Mouse (Mus musculus): ENCODE data around the gene Antxr1.

Antxr1 gene

GRCm38 (mm10) chr6:87250701-87251100, 84.9 kb downstream of the Antxr1 start:
- DNase-seq (ENCODE audit: low read depth, low spot score): no peak

- no peak for DNase-seq (ENCODE audit: low read depth, low spot score)
Observed at GRCm38 (mm10) chr6:87248226-87248834, 87.3 kb downstream of the Antxr1 start.

DNA sequence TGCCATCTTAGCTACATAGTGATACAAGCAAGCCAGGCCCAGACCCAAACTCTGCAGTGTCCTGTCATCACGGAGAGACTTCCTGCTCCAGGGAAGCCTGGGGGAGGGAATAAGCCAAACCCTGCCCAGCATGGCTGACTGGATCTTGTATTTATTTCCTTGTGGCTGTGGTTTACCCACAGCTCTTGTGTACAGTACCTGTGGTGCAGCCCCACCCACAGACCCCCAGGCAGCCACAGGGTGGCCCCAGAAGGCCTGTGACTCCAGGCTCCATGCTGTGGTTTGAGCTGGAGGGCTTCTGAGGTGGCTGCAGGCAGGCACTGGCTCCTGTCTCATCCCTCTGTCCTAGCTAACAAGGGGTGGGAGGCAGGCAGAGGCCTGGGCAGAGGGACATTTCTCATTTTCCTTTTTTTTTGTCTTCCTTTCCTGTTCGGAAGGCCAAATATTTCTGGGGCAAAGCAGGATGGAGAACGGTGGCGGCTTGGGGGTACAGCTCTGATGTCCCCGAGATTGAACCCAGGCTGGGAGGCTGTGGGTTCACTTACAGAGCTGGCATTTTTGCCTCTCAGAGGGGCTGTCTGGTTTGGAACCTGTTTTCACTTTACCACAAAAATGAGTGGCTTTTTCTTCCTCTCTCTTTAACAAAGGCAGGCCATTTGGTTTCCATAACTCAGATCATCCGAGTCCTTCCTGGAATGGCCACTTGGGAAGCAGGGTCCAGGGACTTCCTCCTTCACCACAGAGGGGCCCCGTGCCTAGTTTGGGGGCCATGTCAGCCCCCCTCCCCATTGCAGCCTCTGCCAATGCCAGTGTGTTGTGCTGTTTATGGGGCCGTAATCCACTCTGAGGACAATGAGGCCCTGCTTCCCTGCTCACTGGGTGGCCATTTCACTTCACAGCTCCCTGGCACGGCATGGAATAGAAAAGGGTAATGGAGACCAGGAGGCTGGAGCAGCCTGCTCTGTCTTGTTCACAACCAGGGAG, 91.2 kb downstream of the Antxr1 start:
- DNase-seq (ENCODE audit: low read depth, low spot score): no peak

DNA sequence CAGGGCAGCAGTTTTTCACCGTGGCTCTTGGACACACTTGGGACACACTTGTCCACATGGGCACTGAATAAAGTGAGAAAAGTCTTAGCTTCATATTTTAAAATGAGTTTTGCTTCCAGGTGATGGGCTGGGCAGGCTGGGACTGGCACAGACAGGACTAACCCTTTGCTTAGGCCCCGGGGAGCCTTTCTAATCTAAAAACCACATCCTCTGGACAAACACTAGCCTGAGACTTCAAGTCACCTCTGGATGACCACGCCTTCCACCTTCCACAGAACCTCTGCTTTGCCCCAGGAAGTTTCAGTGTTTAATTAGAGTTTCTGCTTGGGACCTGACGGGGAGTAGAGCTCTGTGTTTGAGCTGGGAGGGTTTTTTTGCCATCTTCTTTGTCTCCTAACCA, 98.4 kb downstream of the Antxr1 start:
- no peak for DNase-seq (ENCODE audit: low read depth, low spot score)

DNA sequence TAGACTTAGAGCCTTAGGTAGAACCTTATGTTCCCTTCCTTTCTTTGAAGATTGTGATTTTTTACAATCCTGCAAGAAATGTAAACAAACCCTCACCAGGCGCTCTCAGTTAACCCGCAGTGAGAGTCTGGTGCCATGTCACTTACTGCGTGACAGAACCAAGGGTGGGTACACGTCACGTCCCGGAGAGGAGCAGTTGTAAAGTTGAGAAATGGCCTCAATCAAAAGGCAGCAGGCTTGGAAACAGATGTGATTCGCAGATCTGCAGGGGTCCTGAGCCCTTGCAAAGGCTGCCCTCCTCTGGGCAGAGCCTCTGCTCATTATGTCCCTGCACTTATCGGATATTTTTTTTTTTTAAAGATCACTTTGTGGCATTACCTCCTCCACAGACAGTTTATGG, 99.6 kb downstream of the Antxr1 start:
- no peak for DNase-seq (ENCODE audit: low read depth, low spot score)

GRCm38 (mm10) chr6:87233111-87233510, 102.5 kb downstream of the Antxr1 start:
- DNase-seq (ENCODE audit: low read depth, low spot score): no peak

DNA sequence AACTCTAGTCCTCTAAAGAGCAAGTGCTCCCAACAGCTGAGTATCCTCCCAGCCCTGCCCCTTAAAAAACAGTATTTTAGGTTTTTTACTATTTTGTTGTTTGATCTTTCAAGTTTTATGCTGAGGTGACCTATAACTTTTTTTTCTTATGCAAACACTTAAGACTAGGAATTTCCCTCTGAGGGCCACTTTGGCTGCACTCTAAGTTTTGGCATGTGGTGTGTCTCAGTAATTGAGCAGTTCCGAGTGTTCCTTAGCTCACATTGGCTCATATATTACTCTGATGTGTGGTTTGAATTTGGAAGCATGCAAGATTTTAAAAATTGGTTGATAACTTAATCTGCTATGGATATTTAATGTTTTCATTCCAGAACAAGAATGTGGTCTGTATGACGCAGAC, 105.6 kb downstream of the Antxr1 start:
- DNase-seq (ENCODE audit: low read depth, low spot score): no peak

GRCm38 (mm10) chr6:87227940-87228339, 107.7 kb downstream of the Antxr1 start:
- DNase-seq (ENCODE audit: low read depth, low spot score): no peak

GRCm38 (mm10) chr6:87226315-87226714, 109.3 kb downstream of the Antxr1 start:
- no peak for DNase-seq (ENCODE audit: low read depth, low spot score)

GRCm38 (mm10) chr6:87225286-87225685, 110.3 kb downstream of the Antxr1 start:
- DNase-seq (ENCODE audit: low read depth, low spot score): no peak

DNA sequence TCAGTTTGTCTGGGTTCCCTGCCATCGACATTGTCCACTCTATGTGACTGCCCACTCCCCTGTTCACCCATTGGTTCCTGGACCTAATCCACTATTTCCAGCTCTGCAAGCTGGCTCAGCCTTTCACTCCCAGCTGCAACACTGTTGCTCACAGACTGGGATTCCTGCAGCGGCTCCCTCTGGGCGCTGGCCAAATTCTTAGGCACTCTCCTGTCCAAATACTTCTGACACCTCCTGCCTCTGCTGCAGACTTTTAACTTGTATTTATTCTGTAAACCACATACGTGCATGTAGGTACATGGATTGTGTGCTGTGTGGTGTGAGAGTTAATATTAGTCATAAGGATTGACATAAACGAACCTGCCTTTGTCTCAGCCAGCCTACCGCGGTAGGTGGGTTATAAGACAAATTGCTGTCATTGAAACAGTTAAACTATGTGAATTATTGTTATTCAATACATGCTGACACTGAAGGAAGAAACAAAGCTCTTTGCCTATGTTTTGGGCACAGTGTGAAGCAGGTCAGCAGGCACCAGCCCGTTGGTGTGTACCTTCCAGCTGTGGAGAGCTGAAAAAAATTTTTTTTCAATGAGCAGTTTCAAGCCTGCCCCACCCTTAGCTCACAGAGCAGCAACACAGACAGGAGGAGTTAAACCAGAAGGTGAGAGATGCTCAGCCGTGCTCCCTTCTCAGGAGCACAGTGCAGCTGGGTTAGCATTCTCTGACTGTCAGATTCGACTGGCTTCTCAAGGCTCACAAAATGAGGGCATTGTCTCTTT, 112.6 kb downstream of the Antxr1 start:
- peak; percentile 66 for DNase-seq (ENCODE audit: low read depth, low spot score)

- DNase-seq (ENCODE audit: low read depth, low spot score): peak; percentile 92
Observed at GRCm38 (mm10) chr6:87219061-87219992, 116.3 kb downstream of the Antxr1 start.

GRCm38 (mm10) chr6:87216114-87216591, 119.5 kb downstream of the Antxr1 start:
- DNase-seq (ENCODE audit: low read depth, low spot score): no peak

DNA sequence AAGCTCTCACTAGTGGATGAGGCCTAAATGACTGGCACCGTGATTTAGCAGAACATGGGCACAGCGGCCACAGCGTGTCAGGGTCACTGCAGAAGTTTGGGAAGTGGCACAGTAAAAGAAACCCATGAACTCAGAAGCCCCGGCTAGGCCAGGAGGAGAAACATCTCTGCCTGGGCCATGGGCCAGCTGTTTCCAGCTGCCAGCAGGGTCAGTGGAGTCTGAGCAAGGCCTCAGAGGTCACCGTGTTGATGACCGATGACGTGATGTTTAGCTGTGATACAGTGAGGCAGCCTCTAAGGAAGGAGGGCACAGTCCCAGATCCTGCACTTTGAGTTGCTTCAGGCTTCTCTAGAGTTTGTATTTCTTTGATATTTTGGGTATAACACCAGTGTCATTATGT, 122.4 kb downstream of the Antxr1 start:
- DNase-seq (ENCODE audit: low read depth, low spot score): no peak

- DNase-seq (ENCODE audit: low read depth, low spot score): no peak
Observed at GRCm38 (mm10) chr6:87211551-87211950, 124.1 kb downstream of the Antxr1 start.

GRCm38 (mm10) chr6:87207373-87207982, 128.1 kb downstream of the Antxr1 start:
- DNase-seq (ENCODE audit: low read depth, low spot score): no peak

DNA sequence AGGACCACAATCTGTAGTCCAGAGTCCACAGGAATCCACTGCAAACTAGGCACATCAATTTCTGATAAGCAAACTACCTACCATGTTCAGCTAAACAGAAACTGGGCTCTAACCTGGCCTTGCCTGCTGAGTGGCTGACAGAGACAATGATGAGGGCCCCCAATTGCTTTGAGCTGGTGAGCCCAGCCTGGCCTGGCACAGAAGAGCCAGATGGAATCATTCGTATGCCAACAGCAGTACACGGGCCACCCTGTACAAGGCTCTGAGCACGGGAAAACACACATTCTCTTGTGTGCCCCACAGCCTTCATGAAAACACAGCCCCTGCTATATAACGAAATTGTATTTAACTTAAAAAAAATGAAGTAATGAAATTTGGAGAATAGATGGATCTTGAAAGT, 128.8 kb downstream of the Antxr1 start:
- no peak for DNase-seq (ENCODE audit: low read depth, low spot score)

DNA sequence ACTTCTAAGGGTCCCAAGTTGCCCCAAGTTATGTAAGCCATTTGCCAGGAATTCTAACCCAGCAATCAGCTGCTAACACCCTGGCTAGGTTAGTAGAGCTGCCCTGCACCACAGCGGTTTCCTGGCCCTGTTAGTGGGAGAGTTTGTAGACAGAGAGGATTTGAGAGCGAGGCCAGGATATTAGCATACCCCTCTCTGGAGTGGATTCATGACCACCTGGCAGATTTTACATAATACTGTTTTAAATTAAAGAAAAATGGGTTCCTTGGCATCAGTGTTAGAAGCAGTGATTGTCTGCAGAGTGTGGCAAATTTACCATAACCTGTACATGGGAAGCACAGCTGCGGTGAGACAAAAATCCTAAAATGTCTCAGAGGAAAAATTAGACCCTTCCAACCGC, 132.2 kb downstream of the Antxr1 start:
- no peak for DNase-seq (ENCODE audit: low read depth, low spot score)

DNA sequence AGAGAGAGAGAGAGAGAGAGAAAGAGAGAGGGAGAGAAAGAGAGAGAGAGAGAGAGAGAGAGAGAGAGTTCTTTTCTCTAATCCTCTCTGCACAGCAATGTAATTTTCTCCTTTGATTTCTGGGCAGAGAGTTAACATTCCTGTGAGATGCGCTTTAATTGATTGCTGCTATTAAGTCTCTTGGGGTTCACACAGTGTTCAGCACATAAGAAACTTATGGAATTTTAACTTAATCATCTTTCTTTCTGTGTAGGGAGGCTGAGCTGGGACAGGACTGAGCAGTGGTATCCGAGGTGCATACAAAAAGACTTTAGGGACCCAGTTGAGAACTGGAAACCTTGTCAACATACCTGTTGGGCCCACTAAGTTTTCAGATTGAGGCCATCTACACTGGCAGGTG, 132.6 kb downstream of the Antxr1 start:
- no peak for DNase-seq (ENCODE audit: low read depth, low spot score)

DNA sequence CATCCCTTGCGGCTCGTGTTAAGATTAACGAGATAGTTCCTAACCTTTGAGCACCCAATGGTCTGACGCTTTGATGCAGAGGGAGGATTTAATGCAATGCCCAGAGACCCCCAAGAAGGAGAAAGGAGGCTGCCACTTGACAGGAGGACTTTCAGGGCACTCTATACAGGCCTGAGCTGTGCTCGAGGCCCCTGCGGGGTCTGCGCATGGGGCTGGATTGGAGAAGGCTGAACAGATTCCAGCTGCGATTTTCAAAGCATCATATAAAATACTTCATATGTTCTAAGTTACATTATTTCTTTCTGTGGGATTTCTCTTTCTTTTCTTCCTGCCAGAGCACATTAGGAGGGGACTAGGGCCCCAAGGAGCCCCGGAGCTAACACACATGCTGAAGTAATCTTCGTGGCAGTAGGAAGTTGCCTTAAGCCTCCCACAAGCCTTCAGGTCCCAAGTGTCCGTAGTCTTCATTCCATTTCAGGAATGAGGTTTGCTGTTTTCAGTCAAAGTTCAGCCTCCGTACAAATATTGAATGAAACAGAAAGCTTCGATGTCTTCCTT, 133.5 kb downstream of the Antxr1 start:
- no peak for DNase-seq (ENCODE audit: low read depth, low spot score)
